Mouse (Mus musculus) layer of hippocampus, postnatal 25 days (tissue): Measurements from ENCODE around the gene Rasgef1a. TPM values are rescaled to one million over a fixed set of nuclear protein-coding genes. Genes with fewer than 3 reads are reported as not detected.

Experiments
- DNase-seq, 2 experiments: peaks; one replicate each; pipeline ENCODE4 v3.0.0; 2022; ENCODE audit warnings: mixed read lengths in 2 of 2, low spot score in 1 of 2; ENCODE audit errors: extremely low spot score in 1 of 2
- microRNA-seq, 2 experiments: library from miRNA; unstranded; fragments of <30 nt; microRNA quantifications; one replicate each; pipeline ENCODE4 v1.2.0; 2021
- total RNA-seq, 2 experiments: library from RNA; stranded (reverse); gene quantifications; 2 replicates each; pipeline ENCODE4 v1.2.3; 2021

Rasgef1a gene
- total RNA-seq, 2 experiments from 2014 or later: 198 to 206 TPM

DNA sequence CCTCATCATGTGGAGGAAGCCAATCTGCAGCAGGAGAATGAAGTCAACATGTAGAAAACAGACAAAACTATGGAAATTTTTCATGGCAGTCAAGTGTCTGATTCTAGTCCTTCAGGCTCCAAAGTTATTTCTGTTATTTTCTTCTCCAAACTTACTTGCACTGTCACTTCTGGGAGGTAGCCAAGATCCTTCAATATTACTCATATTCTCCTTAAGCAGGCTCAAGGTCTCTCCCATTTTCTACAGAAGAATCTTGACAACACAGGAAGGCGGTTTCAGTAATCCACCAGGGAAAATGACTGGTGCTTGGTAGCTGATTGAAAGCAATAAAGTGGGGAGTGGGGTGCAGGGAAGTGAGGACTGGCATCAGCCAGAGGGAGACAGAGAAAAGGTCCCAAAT, 111.5 kb downstream of the Rasgef1a start:
- DNase-seq: no peak

DNA sequence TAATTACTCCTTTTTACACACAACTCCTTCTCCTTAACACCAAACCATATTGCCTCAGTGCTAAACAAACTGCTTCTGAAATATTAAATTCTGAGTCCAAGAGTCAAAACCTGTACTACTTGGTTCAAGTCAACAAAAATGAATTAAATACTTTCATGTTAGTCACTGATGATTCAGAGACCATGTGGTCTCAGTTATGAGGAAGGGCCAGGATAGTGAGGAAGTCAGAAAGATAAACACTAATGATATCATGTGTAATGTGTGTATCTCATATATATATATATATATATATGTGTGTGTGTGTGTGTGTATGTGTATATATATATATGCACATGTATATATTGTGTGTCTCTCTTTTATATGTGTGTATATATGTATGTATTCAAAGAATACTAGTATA, 115.3 kb downstream of the Rasgef1a start:
- DNase-seq: no peak

- no peak for DNase-seq
Measured at GRCm38 (mm10) chr6:118127198-118127597, 116.0 kb downstream of the Rasgef1a start.

DNA sequence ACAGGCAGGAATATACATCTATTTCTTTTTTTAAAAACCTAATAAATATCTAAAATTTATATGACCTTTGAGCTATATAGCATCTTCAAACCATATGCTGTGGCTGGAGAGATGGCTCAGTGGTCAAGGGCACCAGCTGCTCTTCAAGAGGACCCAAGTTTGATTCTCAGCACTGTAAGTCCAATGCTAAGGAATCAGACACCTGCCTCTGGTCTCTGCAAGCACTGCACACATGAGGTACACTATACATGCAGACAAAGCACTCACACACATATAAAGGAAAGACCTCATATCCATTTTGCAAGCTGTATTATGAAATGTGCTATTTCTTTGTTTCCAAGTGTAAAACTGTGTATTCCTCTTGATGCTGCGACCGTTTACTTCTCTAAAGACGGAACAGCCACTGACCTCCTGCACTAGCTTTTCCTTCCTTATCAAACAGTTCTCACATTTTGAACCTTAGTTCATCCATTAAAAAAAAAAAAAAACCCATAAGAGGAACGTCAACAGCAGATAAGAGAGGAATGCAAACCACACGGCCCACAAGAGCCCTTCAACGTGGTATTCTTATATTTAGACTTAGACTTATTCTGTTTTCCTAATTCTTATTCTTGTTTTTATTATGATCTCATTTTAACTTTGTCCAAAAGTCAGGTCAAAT, 116.7 kb downstream of the Rasgef1a start:
- no peak for DNase-seq

DNA sequence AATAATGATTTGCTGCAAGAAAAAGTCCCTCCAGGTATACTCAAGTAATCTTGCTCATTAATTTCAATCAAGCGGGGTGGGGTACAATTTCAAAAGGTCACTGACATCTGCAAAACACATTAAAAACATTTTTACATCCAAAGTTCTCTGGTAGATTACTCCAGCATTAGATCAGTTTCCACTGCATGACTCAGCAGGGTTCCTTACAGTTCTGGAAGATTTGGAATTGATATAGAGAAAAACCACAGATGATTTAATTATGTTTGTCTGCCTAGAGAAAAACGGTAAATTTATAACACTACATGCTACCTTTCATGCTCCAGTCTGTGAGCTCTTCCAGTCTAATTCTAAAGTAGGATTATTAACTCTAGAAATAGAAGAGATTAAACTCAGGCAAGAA, 118.8 kb downstream of the Rasgef1a start:
- DNase-seq: no peak

DNA sequence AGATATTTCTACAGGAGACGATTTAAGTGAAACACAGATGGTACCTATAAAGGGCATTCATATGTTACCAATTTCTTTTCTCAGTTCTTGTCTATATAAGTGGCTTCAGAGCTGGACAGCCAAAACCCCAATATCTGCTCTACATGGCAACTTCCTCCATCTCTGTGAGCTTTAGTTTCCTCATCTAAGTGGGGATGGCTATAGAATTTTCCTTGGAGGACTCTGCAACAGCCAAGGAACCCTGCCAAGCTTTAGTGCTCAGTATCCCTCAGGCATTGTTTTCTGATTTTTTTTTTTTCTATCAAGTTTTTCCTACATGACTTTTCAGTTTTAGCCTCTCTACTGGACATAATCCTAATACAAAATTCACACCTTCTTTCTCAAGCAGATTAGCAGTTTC, 123.2 kb downstream of the Rasgef1a start:
- no peak for DNase-seq

GRCm38 (mm10) chr6:118137148-118137547, 125.9 kb downstream of the Rasgef1a start:
- no peak for DNase-seq

GRCm38 (mm10) chr6:118138731-118139709, 127.8 kb downstream of the Rasgef1a start, which contains the start of gene Csgalnact2:
Csgalnact2 (minus strand) TSS chr6:118139140.
- DNase-seq: peak; percentile 79 to 84

GRCm38 (mm10) chr6:118140961-118141360, 129.7 kb downstream of the Rasgef1a start:
- no peak for DNase-seq

Small RNA genes lying within 50 kb of the gene (microRNA-seq; reads per million reads assigned to microRNA genes)
- gene Mir7044: 32.9 to 66.1 reads per million in 2 experiments

Other genes with a start within 250 kb of the Rasgef1a start
- 10 to 100 TPM; 48.0 to 50.8 TPM for gene Zfp637, start 170.3 kb upstream of the Rasgef1a start, total RNA-seq
- 10 to 100 TPM; 37.1 to 38.7 TPM for gene Zfp239, start 149.3 kb upstream of the Rasgef1a start, total RNA-seq
- 100 to 1,000 TPM; 112 to 124 TPM for gene Hnrnpf, start 111.1 kb upstream of the Rasgef1a start, total RNA-seq
- not detected for gene Fxyd4, start 73.7 kb upstream of the Rasgef1a start, total RNA-seq
- gene Csgalnact2, start 127.7 kb downstream of the Rasgef1a start, total RNA-seq: 10 to 100 TPM; 10.7 to 11.2 TPM
- 1 to 10 TPM; 3.0 to 3.4 TPM for gene Ret, start 186.3 kb downstream of the Rasgef1a start, total RNA-seq